Mouse (Mus musculus) lung, adult 18-20 months (tissue): ENCODE measurements around the gene Mtmr10.
A peak's percentile ranks its signal among the peaks of the same experiment; 100 is the strongest.

Source experiments
- DNase-seq, 2 experiments: peaks; one replicate each; pipeline ENCODE4 v3.0.0; 2022; ENCODE audit warnings: mixed read lengths in 2 of 2

The Mtmr10 gene

DNA sequence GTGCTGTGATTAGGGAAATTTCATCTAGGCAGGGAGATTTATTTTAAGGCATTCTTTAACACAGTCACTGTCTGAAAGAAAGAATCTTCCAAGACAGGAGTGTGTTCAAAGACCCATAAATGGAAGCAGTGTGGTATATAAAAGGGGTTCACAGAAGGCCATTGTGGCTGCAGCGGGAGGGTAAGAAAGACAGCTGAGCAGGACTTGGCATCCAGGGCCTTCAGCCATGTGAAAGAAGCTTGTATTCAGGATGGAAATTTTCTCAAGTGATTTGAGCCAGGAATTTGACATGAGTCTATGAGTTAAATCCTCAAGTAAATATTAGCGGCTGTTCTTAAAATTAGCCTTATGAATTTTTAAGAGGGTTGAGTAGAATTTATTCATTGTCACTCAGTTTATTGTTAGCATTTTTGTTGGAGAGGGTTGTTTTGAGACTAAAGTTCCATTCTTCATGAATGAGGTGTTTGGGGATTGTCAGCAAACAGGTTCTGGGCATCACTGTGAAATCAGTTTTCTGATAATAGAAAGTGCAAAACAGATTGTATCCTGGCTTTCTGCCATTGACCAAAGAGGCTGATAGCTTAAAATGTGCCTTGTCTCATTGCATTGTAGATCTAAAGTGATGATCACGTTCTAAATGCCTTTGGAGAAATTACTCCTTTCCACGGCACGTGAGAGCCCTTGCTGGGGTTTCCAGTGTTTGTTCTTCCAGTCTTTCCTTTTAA is 9.0 kb downstream of the Mtmr10 start:
- DNase-seq: no peak

DNA sequence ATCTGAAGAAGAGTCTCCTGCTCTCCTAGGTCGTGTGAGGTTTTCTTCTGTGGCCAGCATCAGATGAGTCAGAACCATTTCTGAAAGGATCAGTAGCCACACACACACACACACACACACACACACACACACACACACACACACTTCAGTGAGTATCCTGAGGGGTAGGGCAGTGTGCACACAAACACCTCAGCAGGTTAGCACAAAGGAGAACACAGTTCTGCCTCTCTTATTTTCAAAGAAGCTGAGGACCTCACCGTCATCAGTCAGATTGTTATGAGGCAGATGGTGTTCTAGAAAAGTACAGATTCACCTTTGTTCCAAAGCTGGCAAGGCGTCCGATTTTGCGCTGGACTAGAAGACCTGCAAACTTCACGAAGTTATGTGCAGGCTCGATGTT is 22.8 kb downstream of the Mtmr10 start:
- no peak for DNase-seq

DNA sequence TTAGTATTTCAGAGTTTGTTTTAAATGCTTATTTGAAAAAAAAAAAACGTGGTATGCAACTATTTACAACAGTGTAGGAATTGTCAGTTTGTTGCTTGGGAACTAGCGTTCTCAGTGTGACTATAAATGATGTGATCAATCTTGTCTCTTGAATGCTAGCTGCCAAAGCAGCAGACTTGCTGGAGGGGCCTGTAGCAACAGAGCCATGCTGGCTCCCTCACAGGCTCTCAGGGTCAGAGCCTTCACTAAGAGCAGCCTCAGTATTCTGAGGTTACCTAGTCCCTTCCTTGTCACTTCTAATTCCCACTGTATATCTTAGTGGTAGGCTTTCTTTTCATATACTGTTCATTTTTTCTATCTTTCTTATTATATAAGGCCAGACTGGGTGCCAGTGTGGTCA is 23.3 kb downstream of the Mtmr10 start:
- no peak for DNase-seq

DNA sequence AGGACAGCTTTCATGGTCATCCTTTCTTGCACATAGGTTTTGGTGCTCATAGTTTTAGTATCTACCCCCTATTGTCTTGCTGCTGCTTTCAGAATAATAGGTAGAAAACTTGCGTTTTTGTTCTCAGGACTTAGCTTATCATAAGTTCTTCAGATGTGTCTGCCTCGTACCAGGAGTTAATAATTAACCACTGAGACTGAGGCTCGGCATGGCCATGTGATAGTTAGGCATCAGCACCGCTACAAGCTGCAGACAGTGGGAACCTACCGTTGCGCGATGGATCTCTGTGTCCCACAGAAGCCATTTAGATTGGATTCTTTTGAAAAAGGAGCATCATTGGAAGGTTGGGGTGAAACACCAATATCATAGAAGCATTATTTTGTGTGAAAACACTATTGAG is 25.4 kb downstream of the Mtmr10 start:
- no peak for DNase-seq

DNA sequence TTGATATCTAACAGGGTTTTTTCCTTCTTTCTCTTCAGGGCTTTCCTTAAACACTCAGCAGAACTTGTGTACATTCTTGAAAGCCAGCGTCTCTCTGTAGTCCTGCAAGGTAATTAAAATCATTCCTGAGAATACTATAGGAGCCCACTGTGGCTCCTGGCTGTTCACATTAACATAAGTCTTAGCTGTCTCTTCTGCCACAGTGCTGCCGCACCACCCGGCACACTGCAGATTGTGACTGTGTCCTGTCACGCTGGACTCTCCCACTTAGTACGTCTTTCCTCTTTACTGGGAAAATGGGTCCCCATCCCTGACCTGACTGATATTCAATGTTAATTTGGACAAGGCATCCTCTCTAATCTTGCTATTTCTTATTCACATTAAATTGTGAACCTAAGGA is 33.7 kb downstream of the Mtmr10 start:
- no peak for DNase-seq

DNA sequence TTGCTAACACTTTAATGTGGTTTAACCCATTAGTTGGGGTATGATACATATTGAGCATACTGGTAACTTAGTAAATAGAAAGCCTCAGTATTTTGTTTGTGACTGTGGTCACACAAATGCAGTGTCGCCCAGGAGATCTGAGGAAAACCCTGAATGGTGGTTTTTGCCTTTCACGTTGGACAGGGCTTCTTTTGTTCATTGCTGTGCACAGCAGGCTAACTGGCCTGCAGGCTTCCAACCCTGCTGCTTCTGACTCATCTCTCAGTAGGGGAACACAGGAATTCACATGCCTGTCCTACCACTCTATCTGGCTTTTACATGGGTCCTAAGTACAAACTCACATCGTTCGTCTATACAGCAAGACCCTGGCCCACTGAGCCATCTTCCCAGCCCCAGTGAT is 34.2 kb downstream of the Mtmr10 start:
- DNase-seq: no peak

DNA sequence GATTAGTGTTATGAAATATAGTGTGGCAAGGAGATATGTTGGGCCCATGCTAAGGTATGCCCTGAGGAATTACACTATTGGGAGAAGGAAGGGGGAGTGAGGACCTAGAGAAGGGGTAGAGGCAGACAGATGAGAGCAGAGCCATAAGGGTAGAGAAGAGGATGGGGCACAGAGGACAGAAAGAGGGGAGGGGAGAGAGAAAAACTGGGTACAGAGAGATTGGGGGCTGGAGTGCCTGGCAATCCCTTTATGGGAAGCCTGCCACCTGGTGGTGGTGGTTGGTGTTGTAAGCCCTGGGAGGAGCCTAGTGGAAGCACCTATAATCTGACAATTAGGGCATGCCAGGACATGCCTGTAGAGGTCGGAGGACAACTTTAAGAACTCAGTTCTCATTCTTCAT is 39.4 kb downstream of the Mtmr10 start:
- DNase-seq: peak; percentile 73 to 83

DNA sequence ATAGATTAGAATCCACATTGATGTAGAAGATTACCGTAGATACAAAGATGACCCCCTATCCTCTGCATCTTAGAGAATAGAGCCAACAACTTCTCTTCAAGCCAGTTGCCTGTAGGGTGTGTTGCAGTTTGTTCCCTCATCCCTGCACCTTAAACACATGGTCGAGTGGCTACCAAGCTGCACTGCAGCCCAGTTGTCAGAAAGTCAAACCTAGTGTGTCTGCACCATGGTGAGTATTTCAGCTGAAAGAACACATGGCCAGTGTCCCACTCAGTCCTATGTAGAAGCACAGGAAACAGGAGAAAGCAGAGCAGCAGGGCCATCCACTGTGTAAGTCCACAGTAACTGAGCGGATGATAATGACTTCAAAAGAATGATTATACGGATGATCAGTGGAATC is 40.0 kb downstream of the Mtmr10 start:
- DNase-seq: no peak

DNA sequence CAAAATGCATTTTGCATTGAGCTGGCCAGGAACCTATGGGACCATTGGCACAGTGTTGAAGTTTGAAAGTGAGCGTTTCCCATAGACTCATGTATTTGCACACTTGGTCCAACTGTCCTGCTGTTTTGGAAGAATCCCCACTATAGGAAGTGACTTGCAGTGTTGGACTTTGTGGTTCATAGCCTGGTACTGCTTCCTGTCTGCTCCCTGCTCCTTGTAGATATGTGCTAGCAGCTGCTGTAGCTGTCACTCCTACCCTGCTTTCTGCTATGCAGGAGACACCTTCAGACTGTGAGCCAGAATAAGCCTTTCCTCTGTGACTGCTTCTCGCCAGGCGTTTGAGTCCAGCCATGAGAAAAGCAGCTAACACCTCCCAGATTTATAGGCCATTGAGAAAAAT is 43.9 kb downstream of the Mtmr10 start:
- no peak for DNase-seq

DNA sequence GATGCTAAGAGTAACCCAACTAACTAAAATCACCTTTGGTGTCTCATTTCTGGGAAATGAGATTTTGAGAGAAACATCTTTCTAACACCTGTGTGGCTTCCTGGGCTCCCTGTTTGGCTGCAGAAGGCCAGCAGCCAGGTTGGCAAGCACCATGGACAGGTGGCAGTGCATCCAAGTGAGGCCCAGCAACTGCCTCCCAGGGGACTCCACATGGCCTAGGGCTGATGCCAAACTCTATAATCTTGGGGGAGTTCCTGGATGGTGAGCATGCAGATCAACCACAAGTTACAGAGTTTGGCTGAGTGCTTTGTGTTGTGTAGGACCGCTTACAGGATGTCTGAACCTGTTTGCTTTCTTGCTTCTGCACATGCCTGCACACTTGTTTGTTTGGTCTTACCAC is 45.2 kb downstream of the Mtmr10 start:
- no peak for DNase-seq

DNA sequence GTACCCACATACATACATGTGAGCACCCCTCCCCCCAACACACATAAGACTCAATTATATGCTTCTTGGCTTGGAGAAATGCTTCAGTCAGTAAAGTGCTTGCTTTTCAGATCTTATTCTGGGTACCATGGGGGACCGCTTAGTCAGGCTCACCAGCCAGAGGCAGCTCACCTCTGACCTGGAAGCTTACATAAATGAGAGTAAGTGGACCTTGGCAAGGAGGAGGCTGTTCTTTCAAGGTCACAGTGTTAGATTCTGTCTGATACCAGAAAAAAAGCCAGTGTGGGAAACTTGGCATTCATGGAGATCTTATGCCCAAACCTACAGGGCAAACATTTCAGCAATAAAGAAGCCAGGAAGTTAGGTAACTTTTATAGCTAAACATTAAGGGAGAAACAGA is 60.4 kb downstream of the Mtmr10 start:
- DNase-seq: no peak

DNA sequence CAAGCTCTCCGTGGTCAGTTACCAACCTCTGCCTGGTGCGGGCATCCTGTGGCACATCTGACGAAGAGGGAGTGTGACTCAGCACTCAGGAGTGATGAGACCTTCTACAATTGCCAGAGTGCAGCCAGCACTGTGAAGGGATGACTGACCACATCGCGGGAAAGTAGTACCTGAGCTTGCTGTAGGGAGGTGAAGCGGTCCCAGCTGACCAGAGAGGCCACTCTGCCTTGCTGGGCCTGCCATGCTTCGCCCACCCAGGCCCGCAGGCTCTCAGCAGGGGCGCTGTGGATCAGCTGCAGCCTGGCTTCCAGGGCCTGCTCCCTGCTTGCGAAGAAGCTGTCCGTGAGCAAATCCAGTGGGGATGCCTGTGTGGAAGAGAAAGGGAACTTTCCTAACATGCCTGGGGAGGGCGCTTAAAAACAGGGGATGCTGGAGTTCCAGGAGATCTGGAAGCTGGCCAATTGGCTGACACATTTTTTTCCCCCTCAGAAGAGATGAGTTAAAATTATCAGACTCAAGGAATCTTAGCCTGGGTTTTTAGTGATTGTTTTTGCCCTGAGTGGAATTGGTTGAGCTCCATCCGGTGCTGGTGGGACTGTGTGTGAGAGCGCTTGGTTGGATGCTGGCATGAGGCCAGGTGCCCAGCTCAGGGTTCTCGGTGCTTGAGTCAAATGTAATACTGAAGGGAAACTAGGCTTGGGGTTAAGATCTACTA is 61.9 kb downstream of the Mtmr10 start:
- DNase-seq: no peak

DNA sequence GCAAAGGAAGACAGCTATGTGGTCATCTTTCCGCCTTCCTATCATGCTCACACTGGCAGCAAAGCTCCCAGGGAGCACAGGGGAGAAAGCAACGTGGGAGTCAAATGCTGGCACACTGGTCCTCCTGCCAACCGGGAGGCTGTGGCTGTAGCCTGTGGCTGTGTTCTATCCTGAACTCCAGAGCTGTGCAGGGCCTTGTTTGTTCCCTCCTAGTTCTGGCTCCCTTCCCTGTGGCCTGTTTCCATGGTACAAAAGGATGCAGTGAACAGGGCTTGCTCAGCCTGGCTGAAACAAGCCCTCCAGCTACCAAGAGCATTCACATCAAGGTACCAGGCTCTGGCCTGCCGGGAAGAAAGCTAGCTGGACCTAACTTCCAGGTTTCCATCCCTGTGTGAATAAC is 63.6 kb downstream of the Mtmr10 start:
- no peak for DNase-seq

DNA sequence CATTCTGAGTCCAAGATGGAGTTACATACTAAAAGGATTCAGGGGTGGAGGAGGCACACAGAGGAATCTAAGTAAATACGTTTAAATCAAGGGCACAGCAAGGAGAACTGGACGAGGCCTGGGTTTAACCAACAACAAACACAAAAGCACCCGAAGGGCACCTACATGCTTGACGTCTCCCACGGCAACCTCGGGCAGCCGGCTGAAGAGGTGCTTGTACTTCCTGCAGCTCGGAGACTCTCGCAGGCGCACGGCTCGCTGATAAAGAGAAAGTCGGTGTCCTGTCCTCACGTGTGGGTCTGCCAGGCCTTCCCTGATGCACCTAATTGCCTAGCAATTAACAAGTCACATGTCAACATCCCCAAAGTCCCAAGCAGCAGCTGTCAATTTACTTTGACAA is 66.8 kb downstream of the Mtmr10 start:
- DNase-seq: peak; percentile 30 to 52

DNA sequence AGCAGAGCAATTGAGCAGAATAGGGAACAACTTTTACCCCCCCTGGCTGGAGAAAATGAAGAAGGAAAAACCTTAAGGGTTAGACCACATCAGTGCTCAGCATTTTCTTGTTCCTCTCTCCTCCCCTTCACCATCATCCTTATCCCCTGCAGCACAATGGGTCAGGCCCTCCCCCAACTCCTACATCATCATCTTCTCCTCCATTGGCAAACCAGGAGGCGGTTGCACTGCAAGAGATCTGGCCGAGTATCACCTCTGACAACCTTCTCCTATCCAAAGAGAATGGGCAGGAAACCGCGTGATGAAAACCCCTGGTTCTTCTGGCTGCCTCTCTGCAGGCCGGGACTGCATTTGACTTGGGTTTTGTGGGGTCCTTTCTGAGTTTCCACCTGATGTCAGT is 69.2 kb downstream of the Mtmr10 start:
- no peak for DNase-seq

DNA sequence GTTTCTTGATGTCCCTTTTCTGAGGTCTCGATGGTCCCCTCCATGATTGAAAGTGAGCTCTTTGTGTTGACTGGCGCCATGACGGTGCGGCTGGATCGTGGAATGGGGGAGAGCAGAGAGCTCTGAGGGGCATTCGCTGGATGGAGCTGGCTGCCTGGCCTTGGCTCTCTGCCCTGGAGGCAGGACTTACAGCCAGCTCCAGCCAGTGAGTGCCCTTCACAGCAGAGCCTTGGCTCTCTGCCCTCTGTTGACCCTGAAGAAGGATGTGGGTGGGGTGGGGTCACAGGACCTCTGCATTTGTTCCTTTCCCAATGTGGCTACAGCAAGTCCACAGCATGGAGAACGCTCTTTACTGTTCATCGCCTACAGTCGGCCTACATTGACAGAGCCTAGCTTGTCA is 70.0 kb downstream of the Mtmr10 start:
- peak; percentile 90 to 94 for DNase-seq

DNA sequence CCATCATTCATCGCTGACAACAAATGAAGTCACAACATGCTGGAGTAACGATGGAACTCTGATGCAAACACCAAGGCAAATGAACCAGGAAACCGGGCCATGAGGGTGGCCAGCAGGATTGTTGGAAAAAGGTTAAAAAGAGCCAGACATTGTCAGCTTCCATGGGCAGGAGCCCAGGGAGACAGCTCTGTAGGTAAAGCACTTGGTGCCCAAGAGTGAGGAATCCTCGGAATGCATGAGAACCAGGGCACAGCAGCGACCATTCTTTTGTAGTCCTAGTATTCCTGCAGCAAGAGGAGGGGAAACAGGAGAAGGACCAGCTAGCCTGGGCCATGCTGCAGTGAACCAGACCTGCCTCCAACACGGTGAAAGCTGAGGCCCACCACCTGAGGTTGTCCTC is 71.2 kb downstream of the Mtmr10 start:
- DNase-seq: no peak

DNA sequence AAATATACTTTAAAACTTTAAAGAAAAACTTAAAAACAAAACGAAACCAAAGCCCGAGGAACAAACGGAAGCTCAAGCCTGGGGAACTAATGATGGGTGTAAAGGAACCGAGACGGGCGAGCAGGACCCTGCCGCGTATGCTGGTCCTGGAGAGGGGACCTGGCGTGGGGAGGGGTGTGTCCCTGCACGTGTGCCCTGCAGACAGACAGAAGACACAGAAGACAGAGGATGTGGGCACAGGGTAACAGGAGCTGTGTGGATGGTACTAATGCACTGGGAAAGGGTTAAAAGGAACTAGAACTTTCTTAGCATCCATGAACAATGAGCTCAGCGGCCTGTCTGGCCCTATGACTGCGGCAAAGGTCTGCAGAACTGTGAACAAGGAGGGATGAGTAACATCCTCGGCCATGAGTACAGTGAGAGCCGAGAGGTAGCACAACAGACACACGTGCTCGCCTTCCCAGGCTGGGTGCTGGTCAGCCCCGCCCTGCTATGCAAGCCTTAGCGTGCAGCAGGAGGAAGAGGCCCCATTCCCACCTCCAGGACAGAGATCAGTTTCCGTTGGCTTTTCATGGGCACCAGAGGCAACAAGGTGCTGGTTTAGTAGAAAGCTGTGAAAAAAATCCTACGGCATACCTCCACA is 72.6 kb downstream of the Mtmr10 start:
- no peak for DNase-seq

DNA sequence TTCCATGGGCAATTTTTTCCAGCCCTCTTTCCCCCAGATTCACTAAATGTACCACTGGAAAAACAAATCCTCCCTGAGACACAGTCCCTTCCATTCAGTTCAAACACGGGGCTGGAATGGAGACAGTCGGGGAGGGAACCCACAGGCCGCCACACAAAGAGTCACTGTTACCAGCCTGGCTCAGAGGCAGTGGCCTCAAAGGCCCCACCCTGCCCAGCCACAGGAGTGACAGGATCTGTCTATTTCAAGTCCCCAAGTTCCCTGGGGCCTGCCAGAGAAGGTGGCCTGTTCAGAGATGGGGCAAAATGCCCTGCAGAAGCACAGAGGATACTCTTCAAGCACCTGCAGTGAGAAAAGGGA is 73.1 kb downstream of the Mtmr10 start:
- no peak for DNase-seq

DNA sequence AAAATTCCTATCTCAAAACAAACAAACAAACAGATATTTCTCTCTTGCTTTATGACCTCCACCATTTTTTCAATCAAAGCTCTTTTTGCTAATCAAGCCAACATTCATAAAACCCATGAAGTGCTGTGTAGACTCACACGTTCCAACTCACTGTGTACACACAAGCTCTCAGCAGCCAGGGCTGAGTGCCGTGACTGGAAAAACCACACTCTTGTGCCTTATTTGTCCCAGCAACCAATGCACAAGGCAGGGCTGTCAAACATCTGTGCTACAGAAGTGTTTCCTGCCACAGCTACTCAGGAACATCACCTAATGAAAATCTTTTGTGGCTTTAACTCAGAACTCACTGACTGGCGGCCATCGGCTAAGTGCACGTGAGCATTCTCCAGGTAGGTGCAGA is 78.4 kb downstream of the Mtmr10 start:
- peak; percentile 71 to 76 for DNase-seq

DNA sequence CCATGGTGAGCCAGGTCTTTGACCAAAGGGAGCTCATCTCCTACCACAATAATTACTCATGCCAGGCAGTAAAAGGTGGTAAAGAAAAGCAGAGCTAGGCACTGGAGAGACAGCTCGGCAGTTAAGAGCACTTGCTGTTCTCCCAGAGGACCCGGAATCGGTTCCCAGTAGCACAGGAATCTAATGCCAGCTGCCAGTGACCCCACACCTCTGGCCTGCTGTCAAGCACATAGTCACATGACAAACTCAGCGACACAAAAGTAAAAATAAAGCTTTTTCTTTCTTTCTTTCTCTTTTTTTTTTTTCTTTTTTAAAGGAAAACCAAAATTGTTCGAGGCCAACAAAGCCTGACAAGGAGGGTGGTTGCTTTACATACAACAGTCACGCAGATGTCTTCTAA is 82.4 kb downstream of the Mtmr10 start:
- DNase-seq: no peak

DNA sequence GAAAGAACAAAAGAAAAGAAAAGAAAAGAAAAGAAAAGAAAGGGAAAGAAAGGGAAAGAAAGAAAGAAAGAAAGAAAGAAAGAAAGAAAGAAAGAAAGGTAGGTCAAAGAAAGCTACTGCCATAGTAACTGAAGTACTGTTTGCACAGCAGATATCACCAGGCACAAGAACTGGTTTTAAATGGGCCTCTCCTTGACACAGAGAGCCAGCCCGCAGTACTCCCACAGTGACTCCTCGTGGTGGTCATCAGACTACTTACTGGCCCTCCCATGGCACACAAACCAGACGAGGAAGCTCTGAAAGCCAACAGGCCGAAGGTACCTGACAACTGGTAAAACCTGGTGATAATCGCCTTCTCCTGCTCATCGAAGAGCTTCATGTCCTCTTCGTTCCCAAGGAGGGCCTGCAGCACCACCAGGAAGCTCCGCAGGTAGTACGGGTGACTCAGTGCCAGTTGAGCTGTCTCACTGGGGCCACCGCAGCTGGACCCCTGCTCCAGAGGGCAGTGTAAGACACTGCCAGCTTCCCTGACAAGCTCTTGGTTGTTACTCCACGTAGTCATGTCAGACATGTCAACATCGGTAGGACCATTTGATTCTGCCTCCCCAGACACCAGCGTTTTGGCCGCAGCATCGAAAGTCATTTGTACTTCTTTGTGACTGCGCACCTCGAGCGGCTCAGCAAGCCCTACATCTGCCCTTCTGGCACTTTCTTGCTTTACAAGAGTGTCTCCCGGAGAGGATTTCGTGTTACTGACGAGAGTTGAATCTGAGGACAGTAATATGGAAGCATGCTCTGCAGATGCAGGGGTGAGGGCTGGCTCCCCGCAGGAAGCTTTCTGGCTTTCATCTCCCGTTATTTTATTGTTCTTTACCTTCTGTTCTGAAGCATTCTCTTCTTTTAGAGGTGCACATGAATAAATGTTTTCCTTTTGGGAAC is 84.8 kb downstream of the Mtmr10 start:
- DNase-seq: no peak

DNA sequence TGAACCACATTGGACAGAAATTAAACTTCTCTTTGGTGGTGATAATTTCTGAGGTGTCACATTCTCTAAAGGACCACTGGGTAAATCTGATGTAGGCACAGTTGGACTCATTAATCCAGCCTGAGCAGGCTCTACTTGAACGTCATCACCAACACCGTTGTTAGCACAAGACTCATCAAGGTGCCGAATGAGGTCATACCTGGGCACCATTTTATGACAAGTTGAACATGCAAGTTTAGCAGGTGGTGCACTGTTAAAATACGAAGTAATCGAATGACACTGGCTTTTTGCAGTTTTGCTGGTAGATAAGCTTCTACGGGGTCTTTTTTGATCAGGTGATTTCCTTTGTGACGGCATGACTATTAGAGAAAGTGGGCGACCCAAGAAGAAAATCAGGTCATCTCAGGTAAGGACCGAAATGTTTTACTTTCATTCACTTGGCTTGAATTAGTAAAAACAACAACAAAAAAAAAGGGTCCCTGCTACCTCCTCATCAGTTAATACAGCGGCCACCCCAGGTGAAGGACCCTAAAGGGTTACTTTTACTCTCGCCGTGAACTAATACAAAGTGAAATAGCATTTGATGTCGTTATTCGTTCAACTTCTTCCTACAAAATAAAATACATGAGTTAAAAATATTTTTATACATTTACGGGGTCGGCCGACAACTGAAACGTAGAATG is 85.8 kb downstream of the Mtmr10 start:
- no peak for DNase-seq
